Mouse (Mus musculus): ENCODE data around the gene Ube2u. TPM values are rescaled to one million over a fixed set of nuclear protein-coding genes. Genes with fewer than 3 reads are reported as not detected.
"Not testable (repeated sequence)": the region's sequence is repeated elsewhere in the genome, so short reads cannot be mapped to it uniquely, and the experiment has no call there.

Gene Ube2u
- polyA plus RNA-seq (2016; fragmentation: Nextera tagmentation; extraction: Ambion mirVana) = 0.90 and 1.2 TPM in 2 replicates

GRCm38 (mm10) chr4:100478592-100479321, at the start of gene Ube2u:
Gene Ube2u (plus strand): TSS chr4:100478849.
- peak; percentile 95 for ATAC-seq (ENCODE audit: low FRiP score)
- H3K9ac ChIP-seq = no peak within 1 kb of the TSS; the same call in 1 of the 2 replicates

GRCm38 (mm10) chr4:100429371-100429900, 49.2 kb upstream of the Ube2u start:
- Histone ChIP-seq H3K27ac (no peak overlapping the region), H3K36me3 (no peaks in the 10 kb centered on the region), H3K9me3 (replicated peaks) (no peaks in the 10 kb centered on the region), H3K4me3 (no peak overlapping the region), H3K27me3 (no peaks in the 10 kb centered on the region), H3K9ac (no peak overlapping the region), H3K4me2 (replicated peaks) (no peak overlapping the region), H3K4me1 (peaks cover 4% of the 10 kb centered on the region; the same call in 1 of the 2 replicates)
- WGBS = 89% methylated on average over 2 of the region's 2 CpGs
- ATAC-seq (ENCODE audit: low FRiP score) = no peak

More at GRCm38 (mm10) chr4:100478592-100479321, at the start of gene Ube2u:
- no peaks in the 10 kb centered on the region for H3K27me3 ChIP-seq
- no peaks in the 10 kb centered on the region for H3K9me3 ChIP-seq (replicated peaks)
- H3K4me1 ChIP-seq = peaks cover 5% of the 10 kb centered on the region; the same call in 1 of the 2 replicates
- no peak within 1 kb of the TSS for H3K27ac ChIP-seq
- H3K4me3 ChIP-seq = peak within 1 kb of the TSS; percentile 28
- peak within 1 kb of the TSS; percentile 48 for H3K4me2 ChIP-seq (replicated peaks)
- WGBS = 24% methylated on average over 15 of the region's 15 CpGs
- no peaks in the 10 kb centered on the region for H3K36me3 ChIP-seq

- Histone ChIP-seq H3K27ac (no peak overlapping the region), H3K4me2 (replicated peaks) (no peak overlapping the region), H3K27me3 (no peaks in the 10 kb centered on the region), H3K9ac (no peak overlapping the region), H3K9me3 (replicated peaks) (no peaks in the 10 kb centered on the region), H3K36me3 (no peaks in the 10 kb centered on the region), H3K4me1 (no peaks in the 10 kb centered on the region), H3K4me3 (no peak overlapping the region)
- ATAC-seq (ENCODE audit: low FRiP score) = no peak
- WGBS = 78% methylated on average over 8 of the region's 8 CpGs
These were observed 43.1 kb upstream of the Ube2u start for GRCm38 (mm10) chr4:100435281-100436168.

GRCm38 (mm10) chr4:100436169-100436547, 42.5 kb upstream of the Ube2u start:
- no peak for ATAC-seq (ENCODE audit: low FRiP score)
- Histone ChIP-seq H3K9me3 (replicated peaks) (no peaks in the 10 kb centered on the region), H3K27me3 (no peaks in the 10 kb centered on the region), H3K4me3 (no peak overlapping the region), H3K27ac (no peak overlapping the region), H3K4me2 (replicated peaks) (no peak overlapping the region), H3K36me3 (0 out of 2 replicates have a peak, but pooled peaks cover under 1% of the 10 kb centered on the region), H3K4me1 (no peaks in the 10 kb centered on the region), H3K9ac (no peak overlapping the region)
- WGBS = 91% methylated on average over 4 of the region's 4 CpGs

GRCm38 (mm10) chr4:100446897-100447296, 31.8 kb upstream of the Ube2u start:
- no peaks in the 10 kb centered on the region for H3K9me3 ChIP-seq (replicated peaks)
- no peaks in the 10 kb centered on the region for H3K4me1 ChIP-seq
- 68% methylated on average over 3 of the region's 3 CpGs for WGBS
- H3K27me3 ChIP-seq = no peaks in the 10 kb centered on the region
- ATAC-seq (ENCODE audit: low FRiP score) = no peak
- H3K4me2 ChIP-seq (replicated peaks) = no peak overlapping the region
- H3K27ac ChIP-seq = no peak overlapping the region
- no peak overlapping the region for H3K4me3 ChIP-seq
- peaks cover under 1% of the 10 kb centered on the region; the same call in 1 of the 2 replicates for H3K36me3 ChIP-seq
- no peak overlapping the region for H3K9ac ChIP-seq

GRCm38 (mm10) chr4:100462493-100463120, 16.0 kb upstream of the Ube2u start:
- Histone ChIP-seq H3K9ac (no peak overlapping the region), H3K9me3 (replicated peaks) (no peaks in the 10 kb centered on the region), H3K27ac (no peak overlapping the region), H3K4me1 (0 out of 2 replicates have a peak, but pooled peaks cover 7% of the 10 kb centered on the region), H3K36me3 (no peaks in the 10 kb centered on the region), H3K4me3 (no peak overlapping the region), H3K27me3 (no peaks in the 10 kb centered on the region), H3K4me2 (replicated peaks) (no peak overlapping the region)
- no peak for ATAC-seq (ENCODE audit: low FRiP score)
- WGBS = 47% methylated on average over 9 of the region's 9 CpGs

GRCm38 (mm10) chr4:100488447-100488846, 9.8 kb downstream of the Ube2u start:
- Histone ChIP-seq H3K27me3 (no peaks in the 10 kb centered on the region), H3K4me2 (replicated peaks) (no peak overlapping the region), H3K4me3 (no peak overlapping the region), H3K36me3 (no peaks in the 10 kb centered on the region), H3K9me3 (replicated peaks) (no peaks in the 10 kb centered on the region), H3K27ac (no peak overlapping the region), H3K9ac (no peak overlapping the region), H3K4me1 (no peaks in the 10 kb centered on the region)
- no peak for ATAC-seq (ENCODE audit: low FRiP score)
- WGBS = 91% methylated on average over 3 of the region's 3 CpGs

GRCm38 (mm10) chr4:100495176-100495575, 16.5 kb downstream of the Ube2u start:
- Histone ChIP-seq H3K27me3 (no peaks in the 10 kb centered on the region), H3K4me2 (replicated peaks) (no peak overlapping the region), H3K9ac (no peak overlapping the region), H3K27ac (no peak overlapping the region), H3K36me3 (no peaks in the 10 kb centered on the region), H3K4me3 (no peak overlapping the region), H3K9me3 (replicated peaks) (no peaks in the 10 kb centered on the region), H3K4me1 (no peaks in the 10 kb centered on the region)
- WGBS = 96% methylated on average over 3 of the region's 3 CpGs
- no peak for ATAC-seq (ENCODE audit: low FRiP score)

GRCm38 (mm10) chr4:100496521-100496920, 17.9 kb downstream of the Ube2u start:
- Histone ChIP-seq H3K4me1 (no peaks in the 10 kb centered on the region), H3K9me3 (replicated peaks) (no peaks in the 10 kb centered on the region), H3K27ac (no peak overlapping the region), H3K4me2 (replicated peaks) (no peak overlapping the region), H3K4me3 (no peak overlapping the region), H3K27me3 (no peaks in the 10 kb centered on the region), H3K9ac (no peak overlapping the region), H3K36me3 (no peaks in the 10 kb centered on the region)
- 84% methylated on average over 1 of the region's 1 CpGs for WGBS
- ATAC-seq (ENCODE audit: low FRiP score) = no peak

GRCm38 (mm10) chr4:100498192-100498591, 19.5 kb downstream of the Ube2u start:
- Histone ChIP-seq H3K27ac (no peak overlapping the region), H3K36me3 (no peaks in the 10 kb centered on the region), H3K4me2 (replicated peaks) (no peak overlapping the region), H3K27me3 (no peaks in the 10 kb centered on the region), H3K4me1 (no peaks in the 10 kb centered on the region), H3K9ac (no peak overlapping the region), H3K9me3 (replicated peaks) (no peaks in the 10 kb centered on the region), H3K4me3 (no peak overlapping the region)
- 65% methylated on average over 6 of the region's 6 CpGs for WGBS
- no peak for ATAC-seq (ENCODE audit: low FRiP score)

GRCm38 (mm10) chr4:100499037-100499601, 20.5 kb downstream of the Ube2u start:
- not testable (repeated sequence) for H3K4me2 ChIP-seq (replicated peaks); ATAC-seq (ENCODE audit: low FRiP score); H3K9ac ChIP-seq; H3K4me1 ChIP-seq; H3K4me3 ChIP-seq; H3K36me3 ChIP-seq; H3K27me3 ChIP-seq; H3K9me3 ChIP-seq (replicated peaks); H3K27ac ChIP-seq
- WGBS = 80% methylated on average over 7 of the region's 7 CpGs
